Mouse (Mus musculus): ENCODE results near the gene Hs6st3.

GRCm38 (mm10) chr14:119139381-119139950 is 1.3 kb downstream of the Hs6st3 start:
- TF ChIP-seq CTCF (IDR thresholded peaks at IDR 0.05; ENCODE audit: low read depth) (no peak), EP300 (IDR thresholded peaks at IDR 0.05; ENCODE audit: low read depth) (no peak)
